Mouse (Mus musculus): ENCODE data around the gene Gm20479. TPM values are rescaled to one million over a fixed set of nuclear protein-coding genes. Genes with fewer than 3 reads are reported as not detected.

The Gm20479 gene
- polyA plus RNA-seq, 1 experiment from 2014 or later, result 0.52 TPM

GRCm38 (mm10) chr7:27323001-27323400 lies 34.2 kb downstream of the Gm20479 start:
- H3K27me3 ChIP-seq (ENCODE audit: control insufficient read depth, insufficient read depth, low read length), result peaks cover 30% of the 10 kb centered on the region

GRCm38 (mm10) chr7:27322291-27322690 lies 34.9 kb downstream of the Gm20479 start:
- Histone ChIP-seq H3K4me3 (ENCODE audit: low read depth, low read length) (no peak overlapping the region), H3K9ac (ENCODE audit: low read length) (no peak overlapping the region), H3K27me3 (ENCODE audit: control insufficient read depth, insufficient read depth, low read length) (peaks cover 23% of the 10 kb centered on the region), H3K9me3 (ENCODE audit: control insufficient read depth, low read length) (no peaks in the 10 kb centered on the region), H3K27ac (replicated peaks; ENCODE audit: low read depth, low read length) (no peak overlapping the region), H3K4me1 (ENCODE audit: control insufficient read depth, insufficient read depth, low read length) (no peaks in the 10 kb centered on the region), H3K4me2 (ENCODE audit: low read depth, severe bottlenecking) (no peak overlapping the region), H3K36me3 (ENCODE audit: control insufficient read depth, insufficient read depth, low read length) (no peaks in the 10 kb centered on the region)
- DNase-seq (ENCODE audit: low spot score) (no peak), ATAC-seq (ENCODE audit: insufficient number of reproducible peaks, low FRiP score, low TSS enrichment, low read depth) (no peak)
- WGBS, result 19% methylated on average over 13 of the region's 13 CpGs

More at GRCm38 (mm10) chr7:27323001-27323400, 34.2 kb downstream of the Gm20479 start:
- Histone ChIP-seq H3K4me2 (ENCODE audit: low read depth, severe bottlenecking) (no peak overlapping the region), H3K36me3 (ENCODE audit: control insufficient read depth, insufficient read depth, low read length) (no peaks in the 10 kb centered on the region), H3K4me1 (ENCODE audit: control insufficient read depth, insufficient read depth, low read length) (no peaks in the 10 kb centered on the region), H3K9ac (ENCODE audit: low read length) (no peak overlapping the region), H3K27ac (replicated peaks; ENCODE audit: low read depth, low read length) (no peak overlapping the region), H3K4me3 (ENCODE audit: low read depth, low read length) (no peak overlapping the region), H3K9me3 (ENCODE audit: control insufficient read depth, low read length) (no peaks in the 10 kb centered on the region)
- no peak for DNase-seq (ENCODE audit: low spot score)
- WGBS, result 94% methylated on average over 5 of the region's 5 CpGs
- no peak for ATAC-seq (ENCODE audit: insufficient number of reproducible peaks, low FRiP score, low TSS enrichment, low read depth)

DNA sequence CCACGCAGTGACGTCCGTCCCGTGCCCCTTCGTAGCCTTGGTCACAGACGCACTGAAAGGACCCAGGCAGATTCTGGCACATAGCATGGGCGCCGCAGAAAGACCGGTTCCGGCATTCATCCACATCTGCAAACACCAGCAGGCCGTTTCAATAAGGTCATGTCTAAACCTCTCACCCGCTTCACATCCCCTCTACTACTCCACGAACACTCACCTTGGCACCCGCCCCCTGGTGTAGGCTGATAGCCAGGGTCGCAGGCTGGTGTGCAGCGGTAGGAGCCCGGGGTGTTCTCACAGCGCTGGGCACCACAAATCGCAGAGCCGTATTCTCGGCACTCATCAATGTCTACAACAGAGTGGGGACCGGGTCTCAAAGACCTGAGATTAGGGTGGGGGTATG lies 37.8 kb downstream of the Gm20479 start:
- Histone ChIP-seq H3K4me1 (ENCODE audit: control insufficient read depth, insufficient read depth, low read length) (no peaks in the 10 kb centered on the region), H3K27ac (replicated peaks; ENCODE audit: low read depth, low read length) (no peak overlapping the region), H3K4me2 (ENCODE audit: low read depth, severe bottlenecking) (no peak overlapping the region), H3K36me3 (ENCODE audit: control insufficient read depth, insufficient read depth, low read length) (no peaks in the 10 kb centered on the region), H3K27me3 (ENCODE audit: control insufficient read depth, insufficient read depth, low read length) (0 out of 2 replicates have a peak, but pooled peaks cover 4% of the 10 kb centered on the region), H3K9ac (ENCODE audit: low read length) (no peak overlapping the region), H3K4me3 (ENCODE audit: low read depth, low read length) (no peak overlapping the region), H3K9me3 (ENCODE audit: control insufficient read depth, low read length) (no peaks in the 10 kb centered on the region)
- ATAC-seq (ENCODE audit: insufficient number of reproducible peaks, low FRiP score, low TSS enrichment, low read depth) (no peak), DNase-seq (ENCODE audit: low spot score) (no peak)
- WGBS, result 88% methylated on average over 22 of the region's 22 CpGs

DNA sequence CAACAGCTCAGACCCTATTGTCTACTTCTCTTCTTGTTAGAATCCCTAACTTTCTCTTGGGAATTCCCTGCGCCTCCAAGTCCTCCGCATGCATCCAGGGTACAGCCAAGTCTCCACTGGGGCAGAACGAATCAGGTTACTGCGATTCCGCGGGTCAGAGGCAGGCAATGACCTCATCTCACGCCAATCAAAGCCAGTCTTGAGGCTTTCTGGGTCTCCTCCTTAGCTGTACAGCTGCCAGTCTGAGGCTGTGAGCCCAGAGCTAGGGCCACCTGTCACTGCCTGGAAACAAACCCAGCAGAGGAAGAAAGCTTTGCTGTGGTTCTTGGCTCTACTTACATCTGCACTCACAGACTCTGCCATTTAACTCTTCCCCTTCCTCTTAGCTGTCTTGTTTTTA lies 41.3 kb downstream of the Gm20479 start:
- peaks cover 3% of the 10 kb centered on the region; the same call in 1 of the 2 replicates for H3K9me3 ChIP-seq (ENCODE audit: control insufficient read depth, low read length)
- no peak overlapping the region for H3K4me2 ChIP-seq (ENCODE audit: low read depth, severe bottlenecking)
- H3K36me3 ChIP-seq (ENCODE audit: control insufficient read depth, insufficient read depth, low read length), result no peaks in the 10 kb centered on the region
- no peak overlapping the region for H3K4me3 ChIP-seq (ENCODE audit: low read depth, low read length)
- no peak for DNase-seq (ENCODE audit: low spot score)
- 46% methylated on average over 7 of the region's 7 CpGs for WGBS
- no peaks in the 10 kb centered on the region for H3K4me1 ChIP-seq (ENCODE audit: control insufficient read depth, insufficient read depth, low read length)
- H3K9ac ChIP-seq (ENCODE audit: low read length), result no peak overlapping the region
- ATAC-seq (ENCODE audit: insufficient number of reproducible peaks, low FRiP score, low TSS enrichment, low read depth), result no peak
- 0 out of 2 replicates have a peak, but pooled peaks cover 2% of the 10 kb centered on the region for H3K27me3 ChIP-seq (ENCODE audit: control insufficient read depth, insufficient read depth, low read length)
- H3K27ac ChIP-seq (replicated peaks; ENCODE audit: low read depth, low read length), result no peak overlapping the region

DNA sequence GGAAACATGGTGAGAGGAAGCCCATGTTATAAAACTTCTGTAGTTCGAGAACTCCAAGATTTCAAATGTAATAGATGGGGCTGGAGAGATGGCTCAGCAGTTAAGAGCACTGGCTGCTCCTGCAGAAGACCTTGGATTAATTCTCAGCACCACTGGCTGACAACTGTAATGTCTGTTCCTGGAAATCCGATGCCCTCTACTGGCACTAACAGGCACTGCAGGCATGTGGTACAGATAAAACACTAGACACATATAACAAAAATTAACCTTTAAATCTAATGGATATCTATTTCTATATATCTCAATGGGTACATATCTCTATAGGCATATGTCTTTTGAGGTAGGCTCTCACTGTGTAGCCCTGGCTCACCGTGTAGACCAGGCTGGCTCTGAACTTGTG lies 42.8 kb downstream of the Gm20479 start:
- Histone ChIP-seq H3K27ac (replicated peaks; ENCODE audit: low read depth, low read length) (no peak overlapping the region), H3K4me1 (ENCODE audit: control insufficient read depth, insufficient read depth, low read length) (0 out of 2 replicates have a peak, but pooled peaks cover 2% of the 10 kb centered on the region), H3K27me3 (ENCODE audit: control insufficient read depth, insufficient read depth, low read length) (peaks cover 10% of the 10 kb centered on the region), H3K4me2 (ENCODE audit: low read depth, severe bottlenecking) (no peak overlapping the region), H3K4me3 (ENCODE audit: low read depth, low read length) (no peak overlapping the region), H3K9me3 (ENCODE audit: control insufficient read depth, low read length) (peaks cover 3% of the 10 kb centered on the region; the same call in 1 of the 2 replicates), H3K36me3 (ENCODE audit: control insufficient read depth, insufficient read depth, low read length) (no peaks in the 10 kb centered on the region), H3K9ac (ENCODE audit: low read length) (no peak overlapping the region)
- DNase-seq (ENCODE audit: low spot score), result no peak
- ATAC-seq (ENCODE audit: insufficient number of reproducible peaks, low FRiP score, low TSS enrichment, low read depth), result no peak
- WGBS, result 90% methylated on average over 3 of the region's 3 CpGs

GRCm38 (mm10) chr7:27311651-27312284 lies 45.5 kb downstream of the Gm20479 start:
- Histone ChIP-seq H3K4me2 (ENCODE audit: low read depth, severe bottlenecking) (no peak overlapping the region), H3K4me3 (ENCODE audit: low read depth, low read length) (no peak overlapping the region), H3K9me3 (ENCODE audit: control insufficient read depth, low read length) (peaks cover 3% of the 10 kb centered on the region; the same call in 1 of the 2 replicates), H3K27me3 (ENCODE audit: control insufficient read depth, insufficient read depth, low read length) (peaks cover 10% of the 10 kb centered on the region), H3K4me1 (ENCODE audit: control insufficient read depth, insufficient read depth, low read length) (0 out of 2 replicates have a peak, but pooled peaks cover 2% of the 10 kb centered on the region), H3K27ac (replicated peaks; ENCODE audit: low read depth, low read length) (no peak overlapping the region), H3K36me3 (ENCODE audit: control insufficient read depth, insufficient read depth, low read length) (no peaks in the 10 kb centered on the region), H3K9ac (ENCODE audit: low read length) (no peak overlapping the region)
- ATAC-seq (ENCODE audit: insufficient number of reproducible peaks, low FRiP score, low TSS enrichment, low read depth) (no peak), DNase-seq (ENCODE audit: low spot score) (no peak)
- WGBS, result 90% methylated on average over 12 of the region's 12 CpGs

DNA sequence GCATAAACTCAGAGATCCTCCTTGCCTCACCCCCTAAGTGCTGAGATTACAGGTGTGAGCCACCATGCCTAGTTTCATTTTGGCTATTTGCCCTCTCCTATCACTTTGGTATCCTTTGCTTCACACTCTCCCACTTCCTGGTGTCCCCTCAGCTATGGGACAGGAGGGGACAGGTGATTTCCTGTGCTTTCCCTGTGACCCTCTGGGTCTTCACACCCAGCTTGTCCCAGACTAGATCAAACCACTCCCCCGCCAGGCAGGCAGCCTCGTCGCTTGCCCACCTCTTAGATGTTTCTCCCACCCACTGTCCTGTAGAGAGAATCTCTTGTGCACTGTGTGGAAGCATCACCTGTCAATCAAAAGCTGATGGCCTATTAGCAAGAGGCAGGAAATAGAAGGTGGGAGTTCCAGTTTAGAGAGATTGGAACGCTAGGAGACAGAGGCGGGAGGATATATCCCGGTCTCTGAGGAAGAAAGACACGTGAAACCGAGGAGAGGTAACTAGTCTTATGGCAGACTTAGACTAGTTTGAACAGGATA lies 46.2 kb downstream of the Gm20479 start:
- no peak for ATAC-seq (ENCODE audit: insufficient number of reproducible peaks, low FRiP score, low TSS enrichment, low read depth)

GRCm38 (mm10) chr7:27310306-27310705 lies 46.9 kb downstream of the Gm20479 start:
- no peak overlapping the region for H3K9ac ChIP-seq (ENCODE audit: low read length)
- H3K36me3 ChIP-seq (ENCODE audit: control insufficient read depth, insufficient read depth, low read length), result no peaks in the 10 kb centered on the region
- 6% methylated on average over 17 of the region's 17 CpGs for WGBS
- no peak overlapping the region for H3K27ac ChIP-seq (replicated peaks; ENCODE audit: low read depth, low read length)
- no peak for ATAC-seq (ENCODE audit: insufficient number of reproducible peaks, low FRiP score, low TSS enrichment, low read depth)
- peaks cover 3% of the 10 kb centered on the region; the same call in 1 of the 2 replicates for H3K9me3 ChIP-seq (ENCODE audit: control insufficient read depth, low read length)
- H3K4me2 ChIP-seq (ENCODE audit: low read depth, severe bottlenecking), result peak overlapping the region; percentile 42
- H3K27me3 ChIP-seq (ENCODE audit: control insufficient read depth, insufficient read depth, low read length), result peaks cover 10% of the 10 kb centered on the region
- H3K4me3 ChIP-seq (ENCODE audit: low read depth, low read length), result no peak overlapping the region
- peak; percentile 34 for DNase-seq (ENCODE audit: low spot score)
- 0 out of 2 replicates have a peak, but pooled peaks cover 2% of the 10 kb centered on the region for H3K4me1 ChIP-seq (ENCODE audit: control insufficient read depth, insufficient read depth, low read length)

More for the DNA sequence above, 46.2 kb downstream of the Gm20479 start:
- Histone ChIP-seq H3K9ac (ENCODE audit: low read length) (no peak overlapping the region), H3K4me2 (ENCODE audit: low read depth, severe bottlenecking) (no peak overlapping the region), H3K9me3 (ENCODE audit: control insufficient read depth, low read length) (peaks cover 3% of the 10 kb centered on the region; the same call in 1 of the 2 replicates), H3K27me3 (ENCODE audit: control insufficient read depth, insufficient read depth, low read length) (peaks cover 10% of the 10 kb centered on the region), H3K36me3 (ENCODE audit: control insufficient read depth, insufficient read depth, low read length) (no peaks in the 10 kb centered on the region), H3K4me3 (ENCODE audit: low read depth, low read length) (no peak overlapping the region), H3K4me1 (ENCODE audit: control insufficient read depth, insufficient read depth, low read length) (0 out of 2 replicates have a peak, but pooled peaks cover 2% of the 10 kb centered on the region), H3K27ac (replicated peaks; ENCODE audit: low read depth, low read length) (no peak overlapping the region)
- DNase-seq (ENCODE audit: low spot score), result no peak
- WGBS, result 42% methylated on average over 8 of the region's 8 CpGs

All from limb, embryonic 11.5 days (tissue).